ENCODE assay signal across 8 mouse cellular contexts in genomic region chrX:36795424-36796162, GRCm38 (mm10). TPM values are rescaled to one million over a fixed set of nuclear protein-coding genes. Genes with fewer than 3 reads are reported as not detected.
DNase-seq lines count a peak whose midpoint lies in the region; ATAC-seq and TF ChIP-seq lines count a peak whose summit lies in the region.

TSS of gene Slc25a5 (plus strand) at chrX:36795651.

- TF ChIP-seq CTCF in G1E (IDR thresholded peaks at IDR 0.05; ENCODE audit: low read depth, low read length): no peak
- no peak for TF ChIP-seq CTCF in forebrain, postnatal 0 days (IDR thresholded peaks at IDR 0.05; ENCODE audit: low read depth)
- TF ChIP-seq CTCF in layer of hippocampus, adult 2 months (conservative IDR thresholded peaks at IDR 0.05): no peak
- no peak for TF ChIP-seq CTCF in lung, adult 2 months (IDR thresholded peaks at IDR 0.05; ENCODE audit: insufficient read depth, low read length)

- TF ChIP-seq POLR2A in lung, adult 2 months (IDR thresholded peaks at IDR 0.05; ENCODE audit: borderline replicate concordance, extremely low read depth, low read depth, low read length): peak; percentile 85

- H3K9ac ChIP-seq in forebrain, postnatal 0 days: peak within 1 kb of the TSS; percentile 64
- H3K9ac ChIP-seq in neural tube, embryonic 15.5 days (replicated peaks): peak within 1 kb of the TSS; percentile 61

- H3K4me3 ChIP-seq in G1E (ENCODE audit: low read depth, low read length): peak within 1 kb of the TSS; percentile 76
- peak within 1 kb of the TSS; percentile 52 for H3K4me3 ChIP-seq in forebrain, postnatal 0 days (ENCODE audit: low read depth, low read length)
- H3K4me3 ChIP-seq in layer of hippocampus, adult 2 months: peak within 1 kb of the TSS; percentile 77
- peak within 1 kb of the TSS; percentile 90 for H3K4me3 ChIP-seq in lung, adult 2 months (replicated peaks; ENCODE audit: extremely low read depth, low read depth, low read length)
- peak within 1 kb of the TSS; percentile 60 for H3K4me3 ChIP-seq in neural tube, embryonic 15.5 days (replicated peaks)

- H3K27ac ChIP-seq in forebrain, postnatal 0 days (ENCODE audit: low read depth, low read length): peak within 1 kb of the TSS; percentile 81
- peak within 1 kb of the TSS; percentile 96 for H3K27ac ChIP-seq in layer of hippocampus, adult 2 months
- H3K27ac ChIP-seq in neural tube, embryonic 15.5 days (replicated peaks): peak within 1 kb of the TSS; percentile 82

- intact Hi-C loops in heart, postnatal 36 days (cut with DNase I): loop anchor here (1.0 to 10.0 kb wide), 4 partner anchors 13 to 289 kb away; partner anchors contain the start of genes C330007P06Rik and Rpl39

- ATAC-seq in G1E (ENCODE audit: extremely low read depth, insufficient number of reproducible peaks, low FRiP score, poor library complexity, severe bottlenecking): peak; percentile 87
- ATAC-seq in forebrain, postnatal 0 days: peak; percentile 95
- ATAC-seq in neural tube, embryonic 15.5 days (ENCODE audit: low FRiP score): peak; percentile 96

- no peaks in the 10 kb centered on the region for H3K27me3 ChIP-seq in G1E (ENCODE audit: insufficient read depth, low read length)
- no peaks in the 10 kb centered on the region for H3K27me3 ChIP-seq in forebrain, postnatal 0 days (ENCODE audit: insufficient read depth, low read length)
- H3K27me3 ChIP-seq in neural tube, embryonic 15.5 days (replicated peaks): no peaks in the 10 kb centered on the region

- peak within 1 kb of the TSS; percentile 57 for H3K4me2 ChIP-seq in forebrain, postnatal 0 days (ENCODE audit: low read depth)
- peak within 1 kb of the TSS; percentile 53 for H3K4me2 ChIP-seq in neural tube, embryonic 15.5 days

- H3K9me3 ChIP-seq in G1E (replicated peaks): no peaks in the 10 kb centered on the region
- H3K9me3 ChIP-seq in forebrain, postnatal 0 days (ENCODE audit: low read length): no peaks in the 10 kb centered on the region
- no peaks in the 10 kb centered on the region for H3K9me3 ChIP-seq in neural tube, embryonic 15.5 days (replicated peaks)

- peaks cover 20% of the 10 kb centered on the region for H3K36me3 ChIP-seq in G1E (replicated peaks)
- H3K36me3 ChIP-seq in forebrain, postnatal 0 days (ENCODE audit: insufficient read depth): no peaks in the 10 kb centered on the region; the same call in 1 of the 2 replicates
- no peaks in the 10 kb centered on the region for H3K36me3 ChIP-seq in neural tube, embryonic 15.5 days

- 26% methylated on average over 41 of the region's 41 CpGs for WGBS in forebrain, postnatal 0 days
- 33% methylated on average over 41 of the region's 41 CpGs for WGBS in lung, adult 2 months
- 15% methylated on average over 41 of the region's 41 CpGs for WGBS in neural tube, embryonic 15.5 days

- DNase-seq in G1E (ENCODE audit: low spot score): peak; percentile 79
- DNase-seq in cerebellum, adult 18-20 months: peak; percentile 85 to 88
- peak; percentile 82 for DNase-seq in forebrain, postnatal 0 days
- peak; percentile 77 to 81 for DNase-seq in heart, postnatal 36 days
- DNase-seq in layer of hippocampus, adult 2 months (ENCODE audit: low spot score in 2 of 2): peak; percentile 73 to 76
- peak; percentile 68 for DNase-seq in lung, adult 2 months
- peak; percentile 77 for DNase-seq in testis, postnatal 14 days (ENCODE audit: low spot score)

- peaks cover 16% of the 10 kb centered on the region for H3K4me1 ChIP-seq in G1E (ENCODE audit: insufficient read depth, low read depth, low read length)
- H3K4me1 ChIP-seq in forebrain, postnatal 0 days (ENCODE audit: insufficient read depth): no peaks in the 10 kb centered on the region
- H3K4me1 ChIP-seq in lung, adult 2 months (ENCODE audit: control insufficient read depth, insufficient read depth, low read length): peaks cover 4% of the 10 kb centered on the region; the same call in 1 of the 2 replicates
- peaks cover 3% of the 10 kb centered on the region; the same call in 1 of the 2 replicates for H3K4me1 ChIP-seq in neural tube, embryonic 15.5 days

RNA-seq across cellular contexts. Expression of gene Slc25a5, which starts in this region (rescaled TPM):
- total RNA-seq in G1E (2014; fragmentation: Nextera tagmentation) (364 and 370 TPM in 2 replicates), G1E (2017) (745 and 825 TPM in 2 replicates)
- 30.0 and 36.2 TPM in 2 replicates for polyA plus RNA-seq in G1E (2012)
- total RNA-seq in forebrain, postnatal 0 days (2014; rRNA removed): 333 and 351 TPM in 2 replicates
- 466 and 495 TPM in 2 replicates for polyA plus RNA-seq in forebrain, postnatal 0 days (2015; fragmentation: Nextera tagmentation; extraction: Ambion mirVana)
- 100 to 1,000 TPM; 374 to 455 TPM for total RNA-seq in heart, postnatal 36 days (2021)
- total RNA-seq in layer of hippocampus, adult 2 months (2021): 100 to 1,000 TPM; 325 to 333 TPM
- 299 and 343 TPM in 2 replicates for polyA plus RNA-seq in lung, adult 2 months (2012; rRNA removed)
- polyA plus RNA-seq in neural tube, embryonic 15.5 days (2015; fragmentation: Nextera tagmentation; extraction: Ambion mirVana): 530 and 612 TPM in 2 replicates

Comparison
In these comparisons a context has a peak if more than half of its experiments do, and no peak if none do; other contexts are left out.
1. Peak in every context shown above with its lines: DNase-seq, ATAC-seq, H3K4me3 ChIP-seq and H3K27ac ChIP-seq.